Mouse (Mus musculus) liver, postnatal 0 days (tissue): ENCODE data around the gene Poldip3.

ENCODE experiments used
- CTCF ChIP-seq: sonication (generic); IDR thresholded peaks from 2 replicates; pipeline ENCODE4 v1.5.1; 2016; ENCODE audit warnings: antibody characterized with exemption, low read depth
- EP300 ChIP-seq: IDR thresholded peaks from 2 replicates; pipeline ENCODE4 v1.6.1; 2016; ENCODE audit warnings: antibody characterized with exemption, low read depth, mild to moderate bottlenecking

GRCm38 (mm10) chr15:83089429-83089605 lies 59.9 kb downstream of the Poldip3 start, which contains the start of gene Serhl:
- TF ChIP-seq CTCF (no peak), EP300 (no peak)
